Mouse (Mus musculus): ENCODE data around the gene Arl3. TPM values are rescaled to one million over a fixed set of nuclear protein-coding genes. Genes with fewer than 3 reads are reported as not detected.

Gene Arl3
- total and polyA plus RNA-seq, 3 experiments, result 24.1 to 46.5 (median 45.3) TPM

GRCm38 (mm10) chr19:46598187-46598586, 25.2 kb upstream of the Arl3 start:
- Histone ChIP-seq H3K79me2 (replicated peaks; ENCODE audit: control insufficient read depth, extremely low read depth, insufficient read depth, poor library complexity, severe bottlenecking) (peaks cover 41% of the 10 kb centered on the region), H3K9ac (ENCODE audit: insufficient read depth, low read depth) (no peak overlapping the region), H3K9me3 (replicated peaks; ENCODE audit: low read length) (no peaks in the 10 kb centered on the region), H3K27ac (ENCODE audit: insufficient read depth, low read depth) (no peak overlapping the region), H3K4me2 (ENCODE audit: insufficient read depth, low read depth, poor library complexity, severe bottlenecking) (no peak overlapping the region), H3K4me3 (replicated peaks in 1 of 3; ENCODE audit: low read depth in 2 of 3, low read length in 2 of 3, poor library complexity in 1 of 3) (peak overlapping the region in 1 of 3 experiments; percentile 14), H3K4me1 (ENCODE audit: control insufficient read depth in 1 of 2, insufficient read depth in 2 of 2) (peaks cover 9 to 34% of the 10 kb centered on the region in 2 experiments; a peak in 3 of 4 replicates), H3K36me3 (replicated peaks in 1 of 2; ENCODE audit: control insufficient read depth in 1 of 2, insufficient read depth in 1 of 2, low read length in 1 of 2) (peaks cover 0 to 56% of the 10 kb centered on the region in 2 experiments), H3K27me3 (replicated peaks) (no peaks in the 10 kb centered on the region)
- in situ Hi-C loops (cut with MboI; ENCODE audit: low pct_ligation_motif_present, low pct_unique_long_range_greater_than_20kb, low sequenced_read_pairs) (no loop called here), dilution Hi-C loops (cut with MboI; ENCODE audit: extremely low pct_ligation_motif_present, extremely low pct_unique_long_range_greater_than_20kb, low sequenced_read_pairs) (no loop called here)
- no peak for TF ChIP-seq ETS1 (conservative IDR thresholded peaks at IDR 0.05; ENCODE audit: low read depth, low read length)
- no peak for TF ChIP-seq SMC3 (IDR thresholded peaks at IDR 0.05; ENCODE audit: low read depth, low read length)
- no peak for TF ChIP-seq ELF1 (IDR thresholded peaks at IDR 0.05; ENCODE audit: low read depth, low read length)
- DNase-seq (ENCODE audit: extremely low read depth), result no peak

- dilution Hi-C loops (cut with MboI; ENCODE audit: extremely low pct_ligation_motif_present, extremely low pct_unique_long_range_greater_than_20kb, low sequenced_read_pairs) (no loop called here), in situ Hi-C loops (cut with MboI; ENCODE audit: low pct_ligation_motif_present, low pct_unique_long_range_greater_than_20kb, low sequenced_read_pairs) (no loop called here)
- H3K4me3 ChIP-seq (replicated peaks in 1 of 3; ENCODE audit: low read depth in 2 of 3, low read length in 2 of 3, poor library complexity in 1 of 3), result no peak overlapping the region
- peaks cover 0 to 86% of the 10 kb centered on the region in 2 experiments for H3K36me3 ChIP-seq (replicated peaks in 1 of 2; ENCODE audit: control insufficient read depth in 1 of 2, insufficient read depth in 1 of 2, low read length in 1 of 2)
- H3K27me3 ChIP-seq (replicated peaks), result no peaks in the 10 kb centered on the region
- H3K4me1 ChIP-seq (ENCODE audit: control insufficient read depth in 1 of 2, insufficient read depth in 2 of 2), result peaks cover 0 to under 1% of the 10 kb centered on the region in 2 experiments; a peak in 1 of 4 replicates
- no peak for TF ChIP-seq ZMIZ1 (IDR thresholded peaks at IDR 0.05; ENCODE audit: low read depth, low read length)
- peak; percentile 48; the same call in 1 of the 2 replicates for TF ChIP-seq MYC (IDR thresholded peaks at IDR 0.05; ENCODE audit: low read depth, low read length)
- peak; percentile 27; the same call in 1 of the 2 replicates for TF ChIP-seq SMC3 (IDR thresholded peaks at IDR 0.05; ENCODE audit: low read depth, low read length)
- peak; percentile 17 to 54; a peak in 2 of 4 replicates for TF ChIP-seq CTCF (conservative IDR thresholded peaks at IDR 0.05 in 1 of 2, IDR thresholded peaks at IDR 0.05 in 1 of 2; ENCODE audit: low read depth in 2 of 2, low read length in 2 of 2)
- no peak for TF ChIP-seq MXI1 (IDR thresholded peaks at IDR 0.05; ENCODE audit: low read depth, low read length)
- DNase-seq (ENCODE audit: extremely low read depth), result no peak
- H3K79me2 ChIP-seq (replicated peaks; ENCODE audit: control insufficient read depth, extremely low read depth, insufficient read depth, poor library complexity, severe bottlenecking), result no peaks in the 10 kb centered on the region
- no peaks in the 10 kb centered on the region for H3K9me3 ChIP-seq (replicated peaks; ENCODE audit: low read length)
- H3K27ac ChIP-seq (ENCODE audit: insufficient read depth, low read depth), result no peak overlapping the region
- H3K4me2 ChIP-seq (ENCODE audit: insufficient read depth, low read depth, poor library complexity, severe bottlenecking), result no peak overlapping the region
- no peak overlapping the region for H3K9ac ChIP-seq (ENCODE audit: insufficient read depth, low read depth)
These were observed 19.9 kb upstream of the Arl3 start for GRCm38 (mm10) chr19:46592751-46593439.

GRCm38 (mm10) chr19:46591575-46591974, 18.6 kb upstream of the Arl3 start:
- Histone ChIP-seq H3K36me3 (replicated peaks in 1 of 2; ENCODE audit: control insufficient read depth in 1 of 2, insufficient read depth in 1 of 2, low read length in 1 of 2) (peaks cover 0 to 84% of the 10 kb centered on the region in 2 experiments), H3K4me1 (ENCODE audit: control insufficient read depth in 1 of 2, insufficient read depth in 2 of 2) (no peaks in the 10 kb centered on the region), H3K9me3 (replicated peaks; ENCODE audit: low read length) (no peaks in the 10 kb centered on the region), H3K27me3 (replicated peaks) (no peaks in the 10 kb centered on the region), H3K27ac (ENCODE audit: insufficient read depth, low read depth) (no peak overlapping the region), H3K4me3 (replicated peaks in 1 of 3; ENCODE audit: low read depth in 2 of 3, low read length in 2 of 3, poor library complexity in 1 of 3) (no peak overlapping the region), H3K79me2 (replicated peaks; ENCODE audit: control insufficient read depth, extremely low read depth, insufficient read depth, poor library complexity, severe bottlenecking) (no peaks in the 10 kb centered on the region), H3K9ac (ENCODE audit: insufficient read depth, low read depth) (no peak overlapping the region), H3K4me2 (ENCODE audit: insufficient read depth, low read depth, poor library complexity, severe bottlenecking) (no peak overlapping the region)
- DNase-seq (ENCODE audit: extremely low read depth), result no peak
- dilution Hi-C loops (cut with MboI; ENCODE audit: extremely low pct_ligation_motif_present, extremely low pct_unique_long_range_greater_than_20kb, low sequenced_read_pairs) (no loop called here), in situ Hi-C loops (cut with MboI; ENCODE audit: low pct_ligation_motif_present, low pct_unique_long_range_greater_than_20kb, low sequenced_read_pairs) (no loop called here)
- TF ChIP-seq ZNF384 (IDR thresholded peaks at IDR 0.05; ENCODE audit: low read depth, low read length), result no peak
- TF ChIP-seq POLR2A (IDR thresholded peaks at IDR 0.05; ENCODE audit: low read depth, low read length), result no peak
- no peak for TF ChIP-seq UBTF (IDR thresholded peaks at IDR 0.05; ENCODE audit: low read depth, low read length)
- TF ChIP-seq MAX (IDR thresholded peaks at IDR 0.05; ENCODE audit: low read length), result no peak
- no peak for TF ChIP-seq TCF12 (IDR thresholded peaks at IDR 0.05; ENCODE audit: low read depth, low read length)
- no peak for TF ChIP-seq GABPA (IDR thresholded peaks at IDR 0.05; ENCODE audit: insufficient replicate concordance, low read depth, low read length)
- no peak for TF ChIP-seq ELF1 (IDR thresholded peaks at IDR 0.05; ENCODE audit: low read depth, low read length)
- TF ChIP-seq SMC3 (IDR thresholded peaks at IDR 0.05; ENCODE audit: low read depth, low read length), result no peak
- no peak for TF ChIP-seq KAT2A (IDR thresholded peaks at IDR 0.05; ENCODE audit: insufficient replicate concordance, low read length)
- no peak for TF ChIP-seq ETS1 (conservative IDR thresholded peaks at IDR 0.05; ENCODE audit: low read depth, low read length)
- TF ChIP-seq MXI1 (IDR thresholded peaks at IDR 0.05; ENCODE audit: low read depth, low read length), result no peak
- no peak for TF ChIP-seq CHD2 (IDR thresholded peaks at IDR 0.05; ENCODE audit: low read length)
- no peak for TF ChIP-seq CHD1 (IDR thresholded peaks at IDR 0.05; ENCODE audit: low read depth, low read length)
- no peak for TF ChIP-seq JUND (conservative IDR thresholded peaks at IDR 0.05; ENCODE audit: low read depth, low read length)
- TF ChIP-seq MAFK (IDR thresholded peaks at IDR 0.05; ENCODE audit: insufficient replicate concordance, low read length), result no peak
- TF ChIP-seq HCFC1 (IDR thresholded peaks at IDR 0.05; ENCODE audit: low read depth, low read length), result no peak
- TF ChIP-seq ZMIZ1 (IDR thresholded peaks at IDR 0.05; ENCODE audit: low read depth, low read length), result no peak
- no peak for TF ChIP-seq EP300 (IDR thresholded peaks at IDR 0.05; ENCODE audit: low read length)
- TF ChIP-seq USF2 (conservative IDR thresholded peaks at IDR 0.05; ENCODE audit: low read depth, low read length), result no peak

Measured in CH12.LX (cell line).